Mouse (Mus musculus) olfactory bulb, adult 2 months (tissue): ENCODE measurements at regions not wholly inside any gene's neighbourhood (a gene's known extent, or its start where the extent isn't known, plus 50 kb on each side); places are given as distances from the start of the nearest gene placed in this dataset.

Experiments
- H3K27ac ChIP-seq: fragments of 200-500 bp; 2 replicates; pipeline ENCODE4 v1.5.1; 2012; ENCODE audit warnings: low read depth, low read length; ENCODE audit not compliant: insufficient read depth
- H3K4me1 ChIP-seq: fragments of 200-500 bp; 2 replicates; pipeline ENCODE4 v1.6.1; 2012; ENCODE audit warnings: low read length; ENCODE audit not compliant: control insufficient read depth, insufficient read depth
- H3K4me3 ChIP-seq: fragments of 200-500 bp; 2 replicates; pipeline ENCODE4 v1.5.1; 2012; ENCODE audit warnings: mild to moderate bottlenecking, low read depth, low read length, moderate library complexity; ENCODE audit not compliant: insufficient read depth
- CTCF ChIP-seq: fragments of 200-500 bp; IDR thresholded peaks from 2 replicates; pipeline ENCODE4 v1.5.1; 2012; ENCODE audit warnings: low read depth, mild to moderate bottlenecking, low read length, moderate library complexity; ENCODE audit not compliant: insufficient read depth
- POLR2A ChIP-seq: fragments of 200-500 bp; IDR thresholded peaks from 2 replicates; pipeline ENCODE4 v1.6.1; 2012; ENCODE audit warnings: mild to moderate bottlenecking, low read depth, low read length, moderate library complexity; ENCODE audit not compliant: insufficient read depth
- WGBS: fragments of 180-500 bp; shearing (Covaris S2); methylation state at CpG from one replicate; pipeline ENCODE4 v1.1.7; 2018; 5-methylcytosine and 5-hydroxymethylcytosine counted together

DNA sequence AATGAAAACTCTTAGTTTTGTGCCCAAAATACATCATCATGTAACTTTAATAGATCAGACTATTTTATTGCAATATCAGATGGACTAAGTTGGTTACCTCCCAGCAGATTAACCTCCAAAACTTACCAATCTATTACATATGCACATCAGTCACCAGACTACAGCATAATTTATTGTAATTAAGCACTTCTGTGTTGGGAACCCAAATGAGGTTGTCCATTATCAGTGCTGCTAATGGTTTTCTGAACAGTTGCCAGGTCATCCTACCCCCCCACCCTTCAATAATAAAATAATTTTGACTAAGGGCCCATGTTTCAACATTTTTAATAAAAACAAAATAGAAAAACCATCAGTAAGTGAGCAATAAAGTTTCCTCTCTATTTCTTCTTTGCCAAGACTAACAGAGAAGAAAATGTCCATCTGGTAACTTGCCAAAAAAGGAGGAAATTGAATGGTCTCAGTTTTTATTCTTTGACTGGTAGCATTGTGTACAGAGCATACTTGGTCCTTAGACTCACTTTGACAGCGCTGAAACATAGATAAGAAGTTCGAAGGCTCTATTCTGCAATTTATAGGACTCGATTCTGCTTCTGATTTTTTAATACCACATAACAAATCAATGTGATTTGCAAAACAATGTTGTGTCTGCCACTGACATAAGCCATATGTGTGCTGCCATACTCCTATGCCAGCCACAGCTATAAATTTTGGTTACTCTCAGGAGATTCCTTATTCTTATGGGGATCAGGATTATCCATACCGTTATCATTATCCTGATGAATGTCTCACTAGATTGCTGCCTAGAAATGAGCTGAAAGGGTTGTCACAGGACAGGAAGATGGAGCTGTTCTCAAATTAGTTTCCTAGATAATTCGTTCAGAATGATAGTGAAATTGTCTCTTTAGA is 152.4 kb upstream of the Ferd3l start:
- WGBS = 45% methylated on average over 5 of the region's 5 CpGs
- no peak overlapping the region for H3K4me3 ChIP-seq
- H3K27ac ChIP-seq = no peak overlapping the region
- no peak for TF ChIP-seq POLR2A
- no peak for TF ChIP-seq CTCF
- no peaks in the 10 kb centered on the region for H3K4me1 ChIP-seq

DNA sequence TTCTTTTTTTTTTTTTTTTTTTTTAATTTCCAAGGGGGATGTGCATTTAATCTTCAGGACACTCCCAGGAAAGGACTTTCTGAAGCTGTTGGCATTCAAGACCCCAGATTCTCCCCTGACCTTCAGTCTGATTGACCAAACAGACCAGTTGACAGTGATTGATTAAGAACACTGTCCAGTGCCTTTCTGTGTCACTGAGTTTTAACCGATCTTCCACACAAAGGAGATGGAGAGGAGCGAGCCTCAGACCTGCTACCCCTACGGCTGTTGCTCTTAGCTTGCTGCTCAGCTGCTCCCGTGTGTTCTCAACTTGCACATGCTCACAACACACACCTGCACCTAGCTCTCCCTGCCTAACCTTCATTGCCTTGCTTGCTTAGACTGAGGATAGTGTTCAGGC is 149.7 kb upstream of the Ferd3l start:
- Histone ChIP-seq H3K4me3 (no peak overlapping the region), H3K27ac (no peak overlapping the region), H3K4me1 (no peaks in the 10 kb centered on the region)
- 78% methylated on average over 4 of the region's 4 CpGs for WGBS
- TF ChIP-seq CTCF (no peak), POLR2A (no peak)

DNA sequence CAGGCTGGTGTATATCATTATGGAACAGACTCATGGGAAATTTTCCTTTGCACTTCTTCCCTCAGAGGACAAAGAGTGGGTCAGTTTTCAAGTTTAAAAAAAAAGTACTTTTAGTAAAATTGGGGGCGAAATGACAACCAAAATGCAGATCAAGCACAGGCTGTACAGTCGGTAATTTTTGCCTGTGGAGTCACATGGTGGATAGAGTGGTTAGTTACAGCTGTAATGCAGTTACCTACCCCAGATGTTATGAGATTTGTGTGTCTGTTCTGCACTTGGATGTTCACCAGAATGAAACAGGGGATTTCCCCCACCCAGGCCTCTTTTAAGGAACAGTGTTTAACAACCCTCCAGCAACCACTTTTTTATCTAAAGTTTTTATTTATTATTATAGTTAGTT is 148.3 kb upstream of the Ferd3l start:
- H3K4me1 ChIP-seq = no peaks in the 10 kb centered on the region
- 84% methylated on average over 2 of the region's 2 CpGs for WGBS
- TF ChIP-seq POLR2A = no peak
- no peak for TF ChIP-seq CTCF
- H3K27ac ChIP-seq = no peak overlapping the region
- no peak overlapping the region for H3K4me3 ChIP-seq

DNA sequence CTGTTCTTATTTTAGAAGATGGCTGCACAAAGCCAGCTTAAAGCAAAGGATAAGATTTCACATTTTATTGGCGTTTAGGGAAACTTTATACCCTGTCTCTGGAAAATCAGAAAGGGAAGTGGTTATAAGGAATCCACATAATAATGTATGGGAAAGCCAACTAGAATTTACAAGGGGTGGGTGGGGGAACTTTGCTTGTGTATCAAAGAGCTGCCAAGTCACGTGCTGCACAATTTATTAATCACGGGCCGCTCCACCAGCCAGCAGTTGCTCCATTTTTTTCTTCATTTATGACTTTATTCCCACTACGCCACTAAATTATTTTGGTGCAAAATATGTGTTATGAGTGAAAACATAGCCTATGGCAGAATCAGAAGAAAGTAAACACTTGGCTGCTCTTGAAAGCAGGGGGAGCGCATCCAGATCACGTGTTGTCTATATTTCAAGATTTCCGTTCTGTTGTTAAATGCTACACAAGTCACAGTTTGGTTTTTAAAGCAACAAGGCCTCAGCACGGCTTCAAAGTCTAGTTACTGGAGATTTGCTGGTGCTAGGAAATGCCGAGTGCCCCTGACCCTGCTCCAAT is 123.9 kb upstream of the Ferd3l start:
- no peak overlapping the region for H3K27ac ChIP-seq
- H3K4me3 ChIP-seq = no peak overlapping the region
- no peaks in the 10 kb centered on the region for H3K4me1 ChIP-seq
- TF ChIP-seq POLR2A (no peak), CTCF (no peak)
- WGBS = 83% methylated on average over 10 of the region's 10 CpGs

DNA sequence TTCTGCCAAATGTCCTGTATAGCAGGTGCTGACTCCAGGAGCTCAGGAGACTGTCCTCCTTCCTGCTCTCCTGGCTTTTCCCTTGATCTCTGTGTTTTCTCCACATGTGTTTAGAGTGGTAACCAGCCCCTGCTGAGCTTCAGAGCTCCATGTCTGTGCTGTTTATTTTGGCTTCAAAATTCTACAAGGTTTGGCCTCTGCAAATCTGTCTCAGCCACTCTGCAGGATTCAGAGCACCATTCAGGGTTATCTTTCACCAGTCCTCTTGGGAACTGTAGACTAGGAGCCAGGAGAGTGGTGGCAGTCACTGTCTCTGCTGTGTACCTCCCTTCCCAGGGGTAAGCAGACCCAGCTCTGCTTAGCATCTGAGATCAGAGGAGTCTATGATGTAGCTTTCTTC is 102.7 kb upstream of the Ferd3l start:
- H3K4me3 ChIP-seq = no peak overlapping the region
- H3K27ac ChIP-seq = no peak overlapping the region
- no peaks in the 10 kb centered on the region for H3K4me1 ChIP-seq
- no peak for TF ChIP-seq POLR2A
- TF ChIP-seq CTCF = no peak

DNA sequence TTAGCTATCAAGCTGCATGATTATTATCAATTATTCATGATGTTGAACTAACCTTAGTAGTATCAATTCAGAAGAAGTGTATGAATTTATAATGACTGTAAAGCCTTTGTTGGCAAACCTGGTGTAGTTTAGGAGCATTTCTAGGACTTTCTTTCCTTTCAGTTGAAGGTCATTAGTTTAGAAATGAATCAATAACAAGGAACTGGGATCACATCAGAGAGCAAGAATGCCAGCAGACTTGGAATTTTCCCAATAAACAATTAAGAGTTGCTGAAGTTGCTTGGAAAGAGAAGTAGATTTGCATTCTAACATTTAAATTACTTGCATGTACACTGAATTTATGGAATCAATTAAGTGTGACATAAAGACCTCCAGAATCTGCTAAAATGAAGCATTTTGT is 79.1 kb upstream of the Ferd3l start:
- Histone ChIP-seq H3K27ac (no peak overlapping the region), H3K4me3 (no peak overlapping the region), H3K4me1 (no peaks in the 10 kb centered on the region)
- no peak for TF ChIP-seq POLR2A
- TF ChIP-seq CTCF = no peak

DNA sequence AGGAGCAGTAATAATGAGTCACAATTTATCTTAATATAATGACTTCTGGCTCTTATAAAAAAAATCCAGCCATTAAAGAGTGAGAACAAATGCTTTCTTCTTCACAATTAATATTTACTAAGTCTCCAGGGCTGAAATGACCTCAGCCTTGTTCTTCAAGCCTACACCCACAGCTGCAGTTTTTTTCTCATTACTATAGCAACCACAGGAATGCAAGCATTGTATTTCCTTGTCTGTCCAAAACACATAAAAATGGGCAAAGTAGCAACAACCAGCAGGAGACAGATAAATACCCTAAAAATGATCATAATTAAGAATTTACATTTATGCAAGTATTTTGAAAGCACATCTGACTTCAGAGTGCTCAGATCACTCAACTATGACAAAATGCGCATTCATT is 76.5 kb upstream of the Ferd3l start:
- no peak overlapping the region for H3K27ac ChIP-seq
- no peak for TF ChIP-seq POLR2A
- H3K4me3 ChIP-seq = no peak overlapping the region
- no peaks in the 10 kb centered on the region for H3K4me1 ChIP-seq
- 63% methylated on average over 1 of the region's 1 CpGs for WGBS
